Mouse (Mus musculus) heart, embryonic 15.5 days (tissue): ENCODE data around the gene Psg22. TPM values are rescaled to one million over a fixed set of nuclear protein-coding genes. Genes with fewer than 3 reads are reported as not detected.
A peak's percentile ranks its signal among the peaks of the same experiment; 100 is the strongest.
"Not testable (repeated sequence)": the region's sequence is repeated elsewhere in the genome, so short reads cannot be mapped to it uniquely, and the experiment has no call there.

Experiments
- ATAC-seq: fragments of 200-750 bp; cut with Nextera tagmentation; replicated peaks from 2 replicates; pipeline ENCODE4 v1.8.0; 2017; ENCODE audit warnings: low read depth, moderate TSS enrichment; ENCODE audit not compliant: insufficient number of reproducible peaks, insufficient read depth, low FRiP score
- H3K27ac ChIP-seq: fragments of 300-500 bp; sonication (generic); 2 replicates; pipeline ENCODE4 v1.5.1; 2015; ENCODE audit warnings: mild to moderate bottlenecking, inconsistent platforms
- H3K27me3 ChIP-seq: fragments of 300-500 bp; sonication (generic); 2 replicates; pipeline ENCODE4 v1.6.1; 2015; ENCODE audit warnings: inconsistent platforms
- H3K36me3 ChIP-seq: fragments of 300-500 bp; sonication (generic); 2 replicates; pipeline ENCODE4 v1.6.1; 2015; ENCODE audit warnings: mild to moderate bottlenecking, inconsistent platforms
- H3K4me1 ChIP-seq: fragments of 300-500 bp; sonication (generic); replicated peaks from 2 replicates; pipeline ENCODE4 v1.6.1; 2015; ENCODE audit warnings: inconsistent platforms
- H3K4me2 ChIP-seq: fragments of 300-500 bp; sonication (generic); 2 replicates; pipeline ENCODE4 v1.6.1; 2015; ENCODE audit warnings: inconsistent platforms, mild to moderate bottlenecking, moderate library complexity
- H3K4me3 ChIP-seq: fragments of 300-500 bp; sonication (generic); 2 replicates; pipeline ENCODE4 v1.5.1; 2015; ENCODE audit warnings: mild to moderate bottlenecking, inconsistent platforms
- H3K9ac ChIP-seq: fragments of 300-500 bp; sonication (generic); 2 replicates; pipeline ENCODE4 v1.6.1; 2015; ENCODE audit warnings: mild to moderate bottlenecking, inconsistent platforms
- H3K9me3 ChIP-seq: fragments of 300-500 bp; sonication (generic); replicated peaks from 2 replicates; pipeline ENCODE4 v1.6.1; 2016; ENCODE audit warnings: inconsistent platforms
- WGBS: fragments of 180-500 bp; shearing (Covaris S2); methylation state at CpG from one replicate; pipeline ENCODE4 v1.1.7; 2015; ENCODE audit warnings: mixed read lengths; 5-methylcytosine and 5-hydroxymethylcytosine counted together
- polyA plus RNA-seq: library from polyadenylated mRNA; unstranded; fragments of >200 nt; fragmentation: Nextera tagmentation; extraction: Ambion mirVana; gene quantifications from 2 replicates; pipeline ENCODE4 v1.2.1, GENCODE M21; 2015

Psg22 gene
- polyA plus RNA-seq, 1 experiment from 2014 or later = 0.06 TPM

DNA sequence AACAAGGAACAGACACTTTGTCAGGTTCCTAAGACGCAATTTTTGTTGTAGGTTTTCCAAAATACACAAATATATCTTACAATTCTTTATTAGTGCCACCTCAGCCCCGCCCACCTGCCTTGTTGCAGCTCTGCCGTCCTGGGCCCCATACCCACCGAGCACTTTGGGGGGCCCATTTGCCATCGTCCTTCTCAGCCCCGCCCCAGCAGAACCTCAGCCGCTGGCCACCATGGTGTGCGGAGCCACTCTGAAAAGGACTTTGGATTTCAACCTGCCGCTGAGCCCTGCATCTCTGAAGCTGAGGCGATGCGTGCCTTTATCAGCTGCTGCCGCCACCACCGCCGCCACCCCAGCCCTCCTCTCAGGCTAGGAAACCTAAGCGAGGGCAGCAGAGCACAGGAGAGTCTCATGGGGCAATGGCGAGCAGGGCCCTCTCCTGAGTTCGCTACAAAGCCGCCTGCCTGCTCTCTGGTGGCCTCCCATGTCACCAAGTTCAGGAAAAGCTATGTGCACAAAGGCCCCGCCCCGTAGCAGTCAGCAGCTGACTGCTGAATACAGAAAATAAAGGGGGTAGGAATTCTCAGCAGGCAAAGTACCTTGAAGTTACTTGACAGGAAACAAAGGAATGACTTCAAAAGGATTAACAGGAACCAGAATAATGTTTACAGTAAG is 28.4 kb downstream of the Psg22 start:
- Histone ChIP-seq H3K9me3 (no peaks in the 10 kb centered on the region), H3K4me2 (peak overlapping the region; percentile 56), H3K27ac (no peak overlapping the region), H3K36me3 (no peaks in the 10 kb centered on the region), H3K4me3 (peak overlapping the region; percentile 29), H3K4me1 (0 out of 2 replicates have a peak, but pooled peaks cover 2% of the 10 kb centered on the region), H3K27me3 (peaks cover 16% of the 10 kb centered on the region), H3K9ac (no peak overlapping the region)
- WGBS = 12% methylated on average over 20 of the region's 20 CpGs
- ATAC-seq = 0 out of 2 replicates have a peak, but pooled peaks have one; percentile 47

DNA sequence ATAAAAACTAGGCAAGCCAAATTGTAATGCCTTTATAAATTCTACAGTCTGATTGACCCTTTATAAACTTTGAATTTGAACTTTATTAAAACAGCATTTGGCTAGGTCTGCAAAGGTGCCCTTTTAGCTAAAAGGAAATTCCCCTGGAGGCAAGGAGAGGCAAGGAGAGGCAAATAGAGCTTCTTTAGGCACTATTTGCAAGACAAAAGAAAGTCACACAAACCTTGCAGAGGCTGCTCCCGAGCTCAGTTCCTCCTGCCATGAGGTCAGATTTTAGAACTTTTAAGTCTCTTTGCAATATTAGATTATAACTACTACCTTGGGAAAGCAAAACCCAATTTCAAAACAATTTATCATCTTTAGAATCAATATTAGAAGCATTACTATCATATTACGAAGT is 29.5 kb downstream of the Psg22 start:
- H3K9ac ChIP-seq, H3K4me2 ChIP-seq, H3K36me3 ChIP-seq, H3K4me3 ChIP-seq, H3K27ac ChIP-seq, ATAC-seq, H3K4me1 ChIP-seq, H3K9me3 ChIP-seq: not testable (repeated sequence)
- 64% methylated on average over 2 of the region's 2 CpGs for WGBS
- peaks cover 16% of the 10 kb centered on the region for H3K27me3 ChIP-seq

DNA sequence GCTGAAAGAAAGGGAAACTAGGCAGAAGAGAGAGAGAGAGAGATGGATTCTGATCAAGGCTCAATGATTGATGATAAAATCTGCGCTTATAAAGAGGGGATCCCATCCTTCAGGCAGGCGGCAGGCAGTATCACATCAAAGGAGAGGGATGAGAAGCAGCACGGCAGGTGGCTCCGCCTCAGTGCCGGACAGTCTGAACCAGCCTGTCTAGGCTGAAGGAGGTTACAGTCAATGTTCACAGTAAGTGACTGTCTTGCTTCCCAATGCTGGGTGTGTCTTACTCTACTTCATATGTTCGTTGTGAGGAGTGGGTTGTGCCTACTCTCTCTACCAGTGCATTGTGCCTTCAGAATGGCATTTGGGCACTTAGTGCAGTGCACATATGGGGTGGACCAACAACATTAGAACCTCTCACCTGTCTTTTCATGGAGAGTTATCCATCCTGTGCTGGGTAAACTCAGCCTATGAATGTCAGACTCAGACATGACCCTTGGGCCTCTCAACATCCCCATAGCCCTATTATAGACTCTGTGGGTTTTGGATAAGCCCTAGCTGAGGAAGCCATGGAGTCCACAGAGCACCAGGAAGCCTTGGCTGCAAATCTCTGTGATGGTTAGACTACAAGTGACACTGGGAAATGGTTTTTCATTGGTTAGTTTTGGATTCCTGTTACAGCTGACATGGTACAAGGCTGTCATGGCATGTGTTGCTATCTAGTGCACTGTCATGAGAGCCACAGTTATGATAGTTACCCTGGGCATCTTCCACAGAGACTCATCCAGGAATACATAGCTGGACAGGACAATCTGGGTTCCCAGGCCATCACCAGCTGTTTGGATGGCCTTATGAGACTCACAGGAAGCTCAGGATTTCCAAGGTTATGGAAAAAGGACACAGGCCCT is 31.4 kb downstream of the Psg22 start:
- H3K4me2 ChIP-seq = 0 out of 2 replicates have a peak overlapping the region, but pooled peaks have one; percentile 13
- H3K9me3 ChIP-seq = no peaks in the 10 kb centered on the region
- H3K4me3 ChIP-seq = no peak overlapping the region
- no peak for ATAC-seq
- H3K4me1 ChIP-seq = 0 out of 2 replicates have a peak, but pooled peaks cover 2% of the 10 kb centered on the region
- H3K27ac ChIP-seq = no peak overlapping the region
- no peaks in the 10 kb centered on the region for H3K36me3 ChIP-seq
- 27% methylated on average over 6 of the region's 6 CpGs for WGBS
- peaks cover 16% of the 10 kb centered on the region for H3K27me3 ChIP-seq
- H3K9ac ChIP-seq = no peak overlapping the region

DNA sequence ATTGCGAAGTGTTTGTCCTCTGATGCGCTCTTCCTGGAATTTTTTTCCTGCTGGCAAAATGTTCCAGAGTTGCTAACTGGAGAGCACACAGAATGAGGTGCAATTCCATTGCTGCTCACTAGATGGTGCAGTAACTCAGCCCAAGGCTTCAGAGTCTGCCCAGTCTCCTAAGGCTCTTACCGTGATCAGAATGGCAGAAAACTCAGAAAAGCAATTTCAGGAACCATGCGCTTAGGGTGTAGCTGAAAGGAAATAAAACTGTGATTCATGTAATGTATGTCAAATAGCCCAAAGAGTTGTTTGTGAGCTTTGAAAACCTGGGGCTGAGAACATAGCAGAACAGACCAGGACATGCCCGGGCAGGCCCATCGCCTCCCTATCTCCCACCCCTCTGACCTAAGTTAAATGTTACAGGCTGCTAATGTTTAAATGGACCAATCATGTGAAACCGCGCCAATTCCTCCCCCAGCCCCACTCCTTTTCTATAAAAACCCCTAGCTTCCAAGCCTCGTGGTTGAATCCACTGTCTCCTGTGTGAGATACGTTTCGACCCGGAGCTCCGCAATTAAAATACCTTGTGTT is 32.1 kb downstream of the Psg22 start:
- H3K4me1 ChIP-seq, H3K36me3 ChIP-seq, H3K4me3 ChIP-seq, H3K27ac ChIP-seq, H3K9me3 ChIP-seq, H3K9ac ChIP-seq, H3K4me2 ChIP-seq, ATAC-seq: not testable (repeated sequence)
- WGBS = 50% methylated on average over 11 of the region's 13 CpGs
- peaks cover 16% of the 10 kb centered on the region for H3K27me3 ChIP-seq

DNA sequence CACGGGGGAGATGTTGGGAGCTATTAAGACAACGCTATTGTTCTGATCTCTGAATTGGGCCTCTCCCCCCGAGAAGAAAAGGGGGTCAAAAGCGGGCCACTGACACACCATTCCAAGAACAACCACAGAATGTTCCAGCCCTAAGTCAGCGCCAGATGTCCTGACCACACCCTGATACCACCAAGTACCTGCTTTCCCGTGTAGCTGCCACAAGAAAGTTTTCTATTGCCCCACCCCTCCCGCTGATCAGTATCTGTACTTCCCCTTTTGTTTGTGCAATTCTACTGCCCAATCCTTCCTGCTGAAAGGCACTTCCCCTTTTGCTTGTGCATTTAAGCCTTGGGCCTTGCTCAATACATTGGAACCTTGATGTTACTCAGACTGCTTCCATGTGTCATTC is 42.3 kb downstream of the Psg22 start:
- not testable (repeated sequence) for H3K36me3 ChIP-seq, H3K4me1 ChIP-seq, H3K27ac ChIP-seq, H3K27me3 ChIP-seq, H3K4me2 ChIP-seq, H3K4me3 ChIP-seq, ATAC-seq, H3K9me3 ChIP-seq, H3K9ac ChIP-seq
- 71% methylated on average over 7 of the region's 7 CpGs for WGBS

DNA sequence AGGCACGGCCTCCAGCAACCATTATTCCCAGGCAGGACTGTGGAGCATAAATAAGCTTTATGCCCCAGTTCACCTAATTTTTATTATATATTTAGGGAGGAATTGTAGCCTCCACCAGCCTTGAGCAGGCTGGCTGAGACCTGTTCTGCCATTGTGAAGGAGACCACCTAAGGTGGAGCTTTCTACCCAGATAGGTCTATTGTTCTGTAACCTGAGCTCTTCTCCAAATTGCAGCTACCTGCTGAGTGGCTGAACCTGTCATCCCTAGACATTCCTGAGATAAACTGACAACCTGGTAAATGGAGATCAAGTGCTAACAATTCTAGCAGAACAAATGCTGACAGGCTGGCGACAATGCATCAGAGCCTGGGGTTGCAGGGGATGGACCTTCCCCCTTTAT is 45.0 kb downstream of the Psg22 start:
- 18% methylated on average over 1 of the region's 2 CpGs for WGBS
- H3K9ac ChIP-seq, H3K27me3 ChIP-seq, H3K4me1 ChIP-seq, H3K9me3 ChIP-seq, H3K4me3 ChIP-seq, H3K36me3 ChIP-seq, ATAC-seq, H3K27ac ChIP-seq, H3K4me2 ChIP-seq: not testable (repeated sequence)

Other genes with a start within 250 kb of the Psg22 start
- not detected in 2 replicates for gene Psg26, start 233.9 kb upstream of the Psg22 start, polyA plus RNA-seq
- gene Psg25, start 185.8 kb upstream of the Psg22 start, polyA plus RNA-seq = 0.06 TPM in 1 of 2 replicates, not detected in the other
- gene Psg27, start 150.8 kb upstream of the Psg22 start, polyA plus RNA-seq = not detected in 2 replicates
- gene Psg23, start 101.6 kb upstream of the Psg22 start, polyA plus RNA-seq = not detected in 2 replicates
- gene Psg21, start 61.4 kb upstream of the Psg22 start, polyA plus RNA-seq = not detected in 2 replicates
- gene Psg20, start 31.9 kb upstream of the Psg22 start, polyA plus RNA-seq = not detected in 2 replicates
- not detected in 2 replicates for gene Psg19, start 80.4 kb downstream of the Psg22 start, polyA plus RNA-seq
- gene Psg17, start 103.5 kb downstream of the Psg22 start, polyA plus RNA-seq = not detected in 2 replicates
- 0.54 and 0.56 TPM in 2 replicates for gene Mill2, start 121.9 kb downstream of the Psg22 start, polyA plus RNA-seq
- 1.6 and 3.0 TPM in 2 replicates for gene Pglyrp1, start 153.2 kb downstream of the Psg22 start, polyA plus RNA-seq
- gene Ccdc61, start 192.3 kb downstream of the Psg22 start, polyA plus RNA-seq = 20.6 and 26.8 TPM in 2 replicates
- 0.53 and 0.79 TPM in 2 replicates for gene Nova2, start 207.8 kb downstream of the Psg22 start, polyA plus RNA-seq